Mouse (Mus musculus): ENCODE measurements around the gene Wdr78. TPM values are rescaled to one million over a fixed set of nuclear protein-coding genes. Genes with fewer than 3 reads are reported as not detected.

The Wdr78 gene
- polyA plus RNA-seq, 1 experiment from 2014 or later, result 4.0 TPM

DNA sequence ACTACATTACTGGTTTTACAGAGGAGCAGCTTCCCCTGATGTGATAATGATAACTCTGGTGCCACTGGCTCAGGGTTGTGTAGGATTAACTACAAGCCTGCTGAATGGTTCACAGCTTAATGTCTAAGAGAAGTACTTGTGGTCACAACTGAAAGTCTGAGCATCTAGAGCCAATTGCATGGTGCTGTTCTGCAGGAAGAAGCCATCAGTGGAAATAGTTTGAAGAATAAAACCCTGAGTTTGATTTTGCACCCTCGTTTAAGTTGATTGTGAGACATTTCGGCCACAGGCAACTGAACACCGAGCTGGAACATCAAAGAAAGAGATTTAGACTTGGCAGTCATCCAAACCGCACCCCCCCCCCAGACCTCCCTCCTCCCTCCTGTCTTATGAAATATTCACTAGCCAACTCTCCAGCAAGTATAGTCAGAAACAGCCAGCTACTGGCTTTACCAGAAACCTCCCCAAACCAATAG is 107.4 kb downstream of the Wdr78 start:
- H3K9ac ChIP-seq (ENCODE audit: low read length), result no peak overlapping the region
- peak; percentile 49 for DNase-seq (ENCODE audit: low spot score)

GRCm38 (mm10) chr4:103006266-103006665 is 108.1 kb downstream of the Wdr78 start:
- no peak for DNase-seq (ENCODE audit: low spot score)
- no peak overlapping the region for H3K4me3 ChIP-seq (ENCODE audit: low read depth, low read length)
- H3K4me2 ChIP-seq (ENCODE audit: low read depth, severe bottlenecking), result no peak overlapping the region
- H3K4me1 ChIP-seq (ENCODE audit: control insufficient read depth, insufficient read depth, low read length), result peaks cover 12% of the 10 kb centered on the region
- no peaks in the 10 kb centered on the region for H3K9me3 ChIP-seq (ENCODE audit: control insufficient read depth, low read length)
- no peak for ATAC-seq (ENCODE audit: insufficient number of reproducible peaks, low FRiP score, low TSS enrichment, low read depth)
- peak overlapping the region; percentile 55 for H3K27ac ChIP-seq (replicated peaks; ENCODE audit: low read depth, low read length)
- H3K36me3 ChIP-seq (ENCODE audit: control insufficient read depth, insufficient read depth, low read length), result no peaks in the 10 kb centered on the region
- no peak overlapping the region for H3K9ac ChIP-seq (ENCODE audit: low read length)
- no peaks in the 10 kb centered on the region for H3K27me3 ChIP-seq (ENCODE audit: control insufficient read depth, insufficient read depth, low read length)
- WGBS, result 79% methylated on average over 5 of the region's 5 CpGs

More for the DNA sequence above, 107.4 kb downstream of the Wdr78 start:
- WGBS, result 27% methylated on average over 4 of the region's 4 CpGs
- H3K9me3 ChIP-seq (ENCODE audit: control insufficient read depth, low read length), result no peaks in the 10 kb centered on the region
- H3K4me2 ChIP-seq (ENCODE audit: low read depth, severe bottlenecking), result no peak overlapping the region
- peaks cover 16% of the 10 kb centered on the region for H3K4me1 ChIP-seq (ENCODE audit: control insufficient read depth, insufficient read depth, low read length)
- no peaks in the 10 kb centered on the region for H3K36me3 ChIP-seq (ENCODE audit: control insufficient read depth, insufficient read depth, low read length)
- peak; percentile 48; the same call in 1 of the 2 replicates for ATAC-seq (ENCODE audit: insufficient number of reproducible peaks, low FRiP score, low TSS enrichment, low read depth)
- no peak overlapping the region for H3K27ac ChIP-seq (replicated peaks; ENCODE audit: low read depth, low read length)
- H3K4me3 ChIP-seq (ENCODE audit: low read depth, low read length), result no peak overlapping the region
- no peaks in the 10 kb centered on the region for H3K27me3 ChIP-seq (ENCODE audit: control insufficient read depth, insufficient read depth, low read length)

- Histone ChIP-seq H3K4me2 (ENCODE audit: low read depth, severe bottlenecking) (no peak overlapping the region), H3K9ac (ENCODE audit: low read length) (no peak overlapping the region), H3K27me3 (ENCODE audit: control insufficient read depth, insufficient read depth, low read length) (no peaks in the 10 kb centered on the region), H3K27ac (replicated peaks; ENCODE audit: low read depth, low read length) (peak overlapping the region; percentile 55), H3K4me1 (ENCODE audit: control insufficient read depth, insufficient read depth, low read length) (peaks cover 12% of the 10 kb centered on the region), H3K36me3 (ENCODE audit: control insufficient read depth, insufficient read depth, low read length) (no peaks in the 10 kb centered on the region), H3K4me3 (ENCODE audit: low read depth, low read length) (no peak overlapping the region), H3K9me3 (ENCODE audit: control insufficient read depth, low read length) (no peaks in the 10 kb centered on the region)
- ATAC-seq (ENCODE audit: insufficient number of reproducible peaks, low FRiP score, low TSS enrichment, low read depth), result no peak
- DNase-seq (ENCODE audit: low spot score), result peak; percentile 66
- WGBS, result 12% methylated on average over 15 of the region's 15 CpGs
Observed at GRCm38 (mm10) chr4:103005190-103005945, 109.0 kb downstream of the Wdr78 start.

DNA sequence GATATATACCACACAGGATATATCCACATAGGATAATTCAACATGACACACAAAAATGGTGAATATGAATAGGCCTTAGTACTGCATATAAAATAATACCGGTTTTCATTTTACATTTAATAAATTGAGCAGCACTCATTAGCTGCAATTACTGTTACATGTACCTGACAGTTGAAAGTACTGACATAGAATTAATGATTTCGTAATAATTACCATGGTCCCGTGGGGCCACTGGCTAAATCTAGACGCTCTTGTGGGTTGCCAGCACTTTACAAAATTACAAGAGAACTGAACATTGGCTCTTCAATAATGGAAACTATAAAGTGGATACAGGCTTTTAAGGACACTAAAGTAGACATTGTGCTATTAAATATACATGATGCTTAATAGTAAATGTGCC is 109.7 kb downstream of the Wdr78 start:
- DNase-seq (ENCODE audit: low spot score) (no peak), ATAC-seq (ENCODE audit: insufficient number of reproducible peaks, low FRiP score, low TSS enrichment, low read depth) (no peak)
- Histone ChIP-seq H3K36me3 (ENCODE audit: control insufficient read depth, insufficient read depth, low read length) (no peaks in the 10 kb centered on the region), H3K9ac (ENCODE audit: low read length) (no peak overlapping the region), H3K4me3 (ENCODE audit: low read depth, low read length) (no peak overlapping the region), H3K4me1 (ENCODE audit: control insufficient read depth, insufficient read depth, low read length) (peaks cover 12% of the 10 kb centered on the region), H3K4me2 (ENCODE audit: low read depth, severe bottlenecking) (no peak overlapping the region), H3K27ac (replicated peaks; ENCODE audit: low read depth, low read length) (peak overlapping the region; percentile 23; the same call in 1 of the 2 replicates), H3K27me3 (ENCODE audit: control insufficient read depth, insufficient read depth, low read length) (no peaks in the 10 kb centered on the region), H3K9me3 (ENCODE audit: control insufficient read depth, low read length) (no peaks in the 10 kb centered on the region)
- 78% methylated on average over 4 of the region's 4 CpGs for WGBS

DNA sequence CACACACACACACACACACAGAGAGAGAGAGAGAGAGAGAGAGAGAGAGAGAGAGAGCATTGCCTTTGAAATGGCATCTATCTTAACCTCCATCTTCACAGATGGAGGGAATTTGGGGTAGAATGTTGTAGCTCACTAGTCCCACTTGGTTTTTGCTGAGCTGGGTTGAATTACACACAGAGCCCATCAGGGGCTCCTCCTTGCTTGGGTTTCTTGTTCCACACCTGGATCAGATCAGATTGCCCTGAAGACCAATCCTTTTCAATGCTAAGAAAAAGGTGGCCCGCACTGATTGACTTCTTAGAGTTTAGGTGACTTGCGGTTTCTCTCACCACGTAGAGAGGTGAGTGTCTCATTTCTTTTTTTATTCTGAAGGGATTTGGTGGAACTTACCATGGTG is 122.7 kb downstream of the Wdr78 start:
- Histone ChIP-seq H3K27me3 (ENCODE audit: control insufficient read depth, insufficient read depth, low read length) (no peaks in the 10 kb centered on the region), H3K36me3 (ENCODE audit: control insufficient read depth, insufficient read depth, low read length) (no peaks in the 10 kb centered on the region), H3K4me2 (ENCODE audit: low read depth, severe bottlenecking) (no peak overlapping the region), H3K27ac (replicated peaks; ENCODE audit: low read depth, low read length) (no peak overlapping the region), H3K9me3 (ENCODE audit: control insufficient read depth, low read length) (no peaks in the 10 kb centered on the region), H3K9ac (ENCODE audit: low read length) (no peak overlapping the region), H3K4me3 (ENCODE audit: low read depth, low read length) (no peak overlapping the region), H3K4me1 (ENCODE audit: control insufficient read depth, insufficient read depth, low read length) (no peaks in the 10 kb centered on the region; the same call in 1 of the 2 replicates)
- DNase-seq (ENCODE audit: low spot score) (no peak), ATAC-seq (ENCODE audit: insufficient number of reproducible peaks, low FRiP score, low TSS enrichment, low read depth) (no peak)
- WGBS, result 78% methylated on average over 3 of the region's 3 CpGs

- no peaks in the 10 kb centered on the region; the same call in 1 of the 2 replicates for H3K4me1 ChIP-seq (ENCODE audit: control insufficient read depth, insufficient read depth, low read length)
- H3K36me3 ChIP-seq (ENCODE audit: control insufficient read depth, insufficient read depth, low read length), result no peaks in the 10 kb centered on the region
- no peaks in the 10 kb centered on the region for H3K27me3 ChIP-seq (ENCODE audit: control insufficient read depth, insufficient read depth, low read length)
- no peak overlapping the region for H3K4me2 ChIP-seq (ENCODE audit: low read depth, severe bottlenecking)
- ATAC-seq (ENCODE audit: insufficient number of reproducible peaks, low FRiP score, low TSS enrichment, low read depth), result no peak
- H3K9me3 ChIP-seq (ENCODE audit: control insufficient read depth, low read length), result no peaks in the 10 kb centered on the region
- H3K9ac ChIP-seq (ENCODE audit: low read length), result no peak overlapping the region
- WGBS, result 78% methylated on average over 11 of the region's 11 CpGs
- DNase-seq (ENCODE audit: low spot score), result no peak
- no peak overlapping the region for H3K27ac ChIP-seq (replicated peaks; ENCODE audit: low read depth, low read length)
- H3K4me3 ChIP-seq (ENCODE audit: low read depth, low read length), result no peak overlapping the region
Observed at GRCm38 (mm10) chr4:102990595-102991340, 123.6 kb downstream of the Wdr78 start.

DNA sequence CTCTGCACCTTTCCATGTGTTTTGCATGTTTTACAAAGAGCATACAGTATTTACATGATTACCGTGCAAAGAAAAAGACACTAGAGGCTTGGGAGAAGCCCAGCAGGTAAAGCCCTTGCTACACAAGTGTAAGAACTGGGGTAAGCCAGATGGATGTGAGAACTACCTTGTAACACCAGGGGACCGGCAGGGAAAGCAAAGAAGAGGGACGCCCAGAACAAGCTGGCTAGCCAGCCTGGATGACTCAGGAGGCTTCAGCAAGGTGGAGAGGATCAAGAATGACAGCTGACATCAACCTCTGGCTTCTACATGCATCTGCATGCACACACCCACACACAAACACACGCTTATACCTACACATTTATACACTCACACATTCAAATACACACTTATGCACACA is 124.3 kb downstream of the Wdr78 start:
- WGBS, result 80% methylated on average over 4 of the region's 4 CpGs

GRCm38 (mm10) chr4:102989391-102989790 is 125.0 kb downstream of the Wdr78 start:
- H3K27ac ChIP-seq (replicated peaks; ENCODE audit: low read depth, low read length), result no peak overlapping the region
- H3K4me1 ChIP-seq (ENCODE audit: control insufficient read depth, insufficient read depth, low read length), result no peaks in the 10 kb centered on the region; the same call in 1 of the 2 replicates
- ATAC-seq (ENCODE audit: insufficient number of reproducible peaks, low FRiP score, low TSS enrichment, low read depth) (no peak), DNase-seq (ENCODE audit: low spot score) (no peak)
- no peaks in the 10 kb centered on the region for H3K27me3 ChIP-seq (ENCODE audit: control insufficient read depth, insufficient read depth, low read length)
- H3K9me3 ChIP-seq (ENCODE audit: control insufficient read depth, low read length), result no peaks in the 10 kb centered on the region
- no peak overlapping the region for H3K9ac ChIP-seq (ENCODE audit: low read length)
- 80% methylated on average over 5 of the region's 5 CpGs for WGBS
- no peaks in the 10 kb centered on the region for H3K36me3 ChIP-seq (ENCODE audit: control insufficient read depth, insufficient read depth, low read length)
- no peak overlapping the region for H3K4me2 ChIP-seq (ENCODE audit: low read depth, severe bottlenecking)
- no peak overlapping the region for H3K4me3 ChIP-seq (ENCODE audit: low read depth, low read length)

More for the DNA sequence above, 124.3 kb downstream of the Wdr78 start:
- H3K9me3 ChIP-seq (ENCODE audit: control insufficient read depth, low read length), result no peaks in the 10 kb centered on the region
- no peak overlapping the region for H3K4me3 ChIP-seq (ENCODE audit: low read depth, low read length)
- H3K9ac ChIP-seq (ENCODE audit: low read length), result no peak overlapping the region
- H3K4me2 ChIP-seq (ENCODE audit: low read depth, severe bottlenecking), result no peak overlapping the region
- H3K4me1 ChIP-seq (ENCODE audit: control insufficient read depth, insufficient read depth, low read length), result no peaks in the 10 kb centered on the region; the same call in 1 of the 2 replicates
- H3K27me3 ChIP-seq (ENCODE audit: control insufficient read depth, insufficient read depth, low read length), result no peaks in the 10 kb centered on the region
- ATAC-seq (ENCODE audit: insufficient number of reproducible peaks, low FRiP score, low TSS enrichment, low read depth), result no peak
- no peak for DNase-seq (ENCODE audit: low spot score)
- H3K27ac ChIP-seq (replicated peaks; ENCODE audit: low read depth, low read length), result no peak overlapping the region
- H3K36me3 ChIP-seq (ENCODE audit: control insufficient read depth, insufficient read depth, low read length), result no peaks in the 10 kb centered on the region

All from limb, embryonic 11.5 days (tissue).